Mouse (Mus musculus) heart, embryonic 11.5 days (tissue): Measurements from ENCODE around the gene Alox12b. TPM values are rescaled to one million over a fixed set of nuclear protein-coding genes. Genes with fewer than 3 reads are reported as not detected.

ENCODE experiments used
- ATAC-seq: fragments of 200-750 bp; cut with Nextera tagmentation; replicated peaks from 2 replicates; pipeline ENCODE4 v1.8.0; 2017; ENCODE audit warnings: moderate library complexity; ENCODE audit not compliant: insufficient number of reproducible peaks, low FRiP score, low TSS enrichment
- H3K27ac ChIP-seq: fragments of 300-500 bp; sonication (generic); 2 replicates; pipeline ENCODE4 v1.5.1; 2014; ENCODE audit warnings: mild to moderate bottlenecking, low read depth, low read length
- H3K27me3 ChIP-seq: fragments of 300-500 bp; sonication (generic); 2 replicates; pipeline ENCODE4 v1.6.1; 2014; ENCODE audit warnings: mild to moderate bottlenecking, low read length, mixed read lengths; ENCODE audit not compliant: control insufficient read depth, insufficient read depth
- H3K36me3 ChIP-seq: fragments of 300-500 bp; sonication (generic); 2 replicates; pipeline ENCODE4 v1.6.1; 2014; ENCODE audit warnings: mild to moderate bottlenecking, low read length, moderate library complexity, mixed read lengths; ENCODE audit not compliant: control insufficient read depth, insufficient read depth
- H3K4me1 ChIP-seq: fragments of 300-500 bp; sonication (generic); 2 replicates; pipeline ENCODE4 v1.6.1; 2014; ENCODE audit warnings: low read length; ENCODE audit not compliant: control insufficient read depth, insufficient read depth
- H3K4me2 ChIP-seq: fragments of 300-500 bp; sonication (generic); 2 replicates; pipeline ENCODE4 v1.6.1; 2014; ENCODE audit warnings: mild to moderate bottlenecking, moderate library complexity
- H3K4me3 ChIP-seq: fragments of 300-500 bp; sonication (generic); 2 replicates; pipeline ENCODE4 v1.5.1; 2014; ENCODE audit warnings: low read depth, low read length
- H3K9ac ChIP-seq: fragments of 300-500 bp; sonication (generic); 2 replicates; pipeline ENCODE4 v1.6.1; 2014; ENCODE audit warnings: mild to moderate bottlenecking, low read depth, low read length, moderate library complexity
- H3K9me3 ChIP-seq: fragments of 300-500 bp; sonication (generic); replicated peaks from 2 replicates; pipeline ENCODE4 v1.6.1; 2016; ENCODE audit warnings: low read length; ENCODE audit not compliant: control insufficient read depth
- WGBS: fragments of 180-500 bp; shearing (Covaris S2); extraction: QIAGEN DNeasy Blood & Tissue Kit; methylation state at CpG from one replicate; pipeline ENCODE4 v1.1.7; 2014; ENCODE audit not compliant: insufficient replicate concordance; 5-methylcytosine and 5-hydroxymethylcytosine counted together
- polyA plus RNA-seq: library from polyadenylated mRNA; unstranded; fragments of >200 nt; fragmentation: Nextera tagmentation; extraction: Ambion mirVana; gene quantifications from 2 replicates; pipeline ENCODE4 v1.2.1, GENCODE M21; 2014

The Alox12b gene
- polyA plus RNA-seq, 1 experiment from 2014 or later = not detected

DNA sequence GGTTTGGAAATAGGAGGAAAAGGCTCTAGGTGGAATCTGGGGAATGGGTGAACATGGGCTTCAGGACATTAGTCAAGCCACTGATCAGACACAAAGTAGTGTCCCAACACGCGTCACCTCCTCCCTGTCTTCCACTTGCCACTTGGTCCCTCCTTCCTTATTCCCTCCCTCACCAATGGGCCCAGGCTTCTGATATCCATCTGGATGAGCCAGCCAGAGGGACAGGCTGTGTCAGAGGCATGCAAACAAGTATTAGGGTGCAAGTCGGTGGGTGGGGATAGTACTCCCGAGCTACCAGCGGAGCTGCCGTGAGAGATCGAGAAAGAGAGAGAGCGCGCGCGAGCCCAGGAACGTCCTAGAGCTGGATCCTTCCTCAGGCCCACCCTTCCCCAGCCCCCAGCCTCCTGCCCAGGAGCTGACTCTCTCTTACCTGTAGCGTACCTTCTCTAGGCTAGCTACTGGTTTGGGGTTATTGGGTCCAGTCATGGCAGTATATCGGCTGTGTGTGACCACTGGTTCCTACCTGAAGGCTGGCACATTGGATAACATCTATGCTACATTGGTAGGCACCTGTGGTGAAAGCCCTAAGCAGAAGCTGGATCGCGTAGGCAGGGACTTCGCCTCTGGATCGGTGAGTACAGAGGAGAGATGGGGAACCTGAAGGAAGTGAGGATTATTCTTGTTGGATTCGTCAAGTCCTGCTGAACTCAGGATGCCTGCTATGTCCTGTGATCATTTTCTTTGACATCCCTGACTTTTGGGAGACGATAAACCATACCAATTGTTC is 30.7 kb upstream of the Alox12b start:
- Histone ChIP-seq H3K4me3 (peak overlapping the region; percentile 60), H3K36me3 (no peaks in the 10 kb centered on the region), H3K27ac (no peak overlapping the region), H3K9me3 (no peaks in the 10 kb centered on the region), H3K27me3 (peaks cover 6% of the 10 kb centered on the region; the same call in 1 of the 2 replicates), H3K4me1 (peaks cover 16% of the 10 kb centered on the region), H3K4me2 (peak overlapping the region; percentile 91), H3K9ac (peak overlapping the region; percentile 39)
- 15% methylated on average over 20 of the region's 20 CpGs for WGBS
- ATAC-seq = no peak

DNA sequence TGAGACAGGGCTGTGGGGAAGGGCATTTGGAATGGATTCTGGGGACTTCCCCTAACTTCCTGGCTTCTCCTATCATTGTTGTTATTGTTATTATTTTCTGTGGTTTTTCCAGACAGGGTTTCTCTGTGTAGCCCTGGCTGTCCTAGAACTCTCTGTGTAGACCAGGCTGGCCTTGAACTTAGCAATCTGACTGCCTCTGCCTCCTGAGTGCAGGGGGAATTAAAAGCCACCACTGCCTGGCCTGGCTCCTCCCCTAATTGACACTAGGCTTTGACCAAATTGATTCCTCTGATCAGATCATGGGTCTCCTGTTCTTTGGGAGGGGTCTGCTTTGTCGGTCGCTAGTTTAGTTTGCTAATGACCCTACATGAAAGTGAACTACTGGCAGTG is 30.1 kb upstream of the Alox12b start:
- peak overlapping the region; percentile 60 for H3K4me3 ChIP-seq

DNA sequence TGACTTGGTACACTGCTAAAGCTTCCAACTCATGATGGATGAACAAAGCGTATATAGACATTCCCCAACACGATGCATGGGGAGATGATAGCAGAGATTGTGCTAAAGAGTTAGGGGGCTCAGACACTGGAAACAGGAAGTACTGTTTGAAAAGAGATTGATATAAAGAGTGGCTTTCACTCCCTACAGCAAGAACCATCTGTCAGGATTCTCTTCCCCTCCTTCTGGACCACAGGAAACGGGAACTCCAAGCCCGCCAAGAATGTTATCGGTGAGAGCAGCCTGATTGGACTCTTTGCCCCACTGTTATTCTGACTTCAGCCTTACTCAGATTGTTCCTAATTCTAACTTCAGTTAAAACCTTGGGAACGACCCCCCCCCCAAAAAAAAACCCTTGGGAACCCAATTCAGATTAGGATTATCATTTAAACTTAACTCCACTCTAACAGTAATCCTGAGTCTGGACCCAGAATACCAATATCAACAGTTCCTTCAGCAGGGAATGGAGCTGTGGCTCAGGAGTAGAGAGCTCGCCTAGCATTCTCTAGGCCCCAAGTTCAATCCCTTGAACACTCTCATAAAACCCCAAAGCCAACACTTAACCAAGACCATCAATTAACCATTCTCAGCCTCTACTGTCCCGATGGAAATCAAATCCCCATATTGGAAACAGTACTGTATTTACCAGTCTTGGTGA is 28.2 kb upstream of the Alox12b start:
- Histone ChIP-seq H3K4me3 (no peak overlapping the region), H3K27me3 (peaks cover 15% of the 10 kb centered on the region), H3K4me2 (no peak overlapping the region), H3K27ac (no peak overlapping the region), H3K4me1 (peaks cover 16% of the 10 kb centered on the region), H3K9me3 (no peaks in the 10 kb centered on the region), H3K36me3 (no peaks in the 10 kb centered on the region), H3K9ac (no peak overlapping the region)
- ATAC-seq = no peak
- WGBS = 58% methylated on average over 8 of the region's 8 CpGs

More for the DNA sequence above, 30.1 kb upstream of the Alox12b start:
- Histone ChIP-seq H3K9ac (no peak overlapping the region), H3K36me3 (no peaks in the 10 kb centered on the region), H3K27me3 (peaks cover 6% of the 10 kb centered on the region; the same call in 1 of the 2 replicates), H3K9me3 (no peaks in the 10 kb centered on the region), H3K4me2 (peak overlapping the region; percentile 91), H3K4me1 (peaks cover 16% of the 10 kb centered on the region), H3K27ac (no peak overlapping the region)
- WGBS = 48% methylated on average over 2 of the region's 2 CpGs
- no peak for ATAC-seq

DNA sequence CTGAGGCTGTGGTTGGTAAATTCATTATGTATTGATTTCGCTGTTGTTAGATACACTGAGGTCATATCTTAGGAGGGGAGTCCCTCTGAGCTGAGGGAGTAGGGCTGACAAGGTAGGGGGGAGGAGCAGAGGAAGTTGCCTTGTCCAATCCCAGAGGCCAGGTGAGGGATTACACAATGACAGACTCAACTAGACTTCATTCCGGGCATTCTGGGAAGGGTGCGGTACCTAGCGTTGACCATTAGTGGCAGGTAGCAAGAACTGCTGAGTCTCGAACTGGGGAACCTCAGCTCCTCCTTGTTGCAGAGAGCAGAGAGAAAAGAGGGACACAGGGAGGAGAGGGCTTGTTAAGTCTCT is 23.2 kb upstream of the Alox12b start:
- 15% methylated on average over 5 of the region's 5 CpGs for WGBS
- Histone ChIP-seq H3K9me3 (no peaks in the 10 kb centered on the region), H3K4me2 (peak overlapping the region; percentile 89), H3K27ac (no peak overlapping the region), H3K36me3 (no peaks in the 10 kb centered on the region), H3K4me3 (peak overlapping the region; percentile 51), H3K27me3 (peaks cover 12% of the 10 kb centered on the region), H3K4me1 (peaks cover 7% of the 10 kb centered on the region; the same call in 1 of the 2 replicates), H3K9ac (no peak overlapping the region; the same call in 1 of the 2 replicates)
- ATAC-seq = no peak

DNA sequence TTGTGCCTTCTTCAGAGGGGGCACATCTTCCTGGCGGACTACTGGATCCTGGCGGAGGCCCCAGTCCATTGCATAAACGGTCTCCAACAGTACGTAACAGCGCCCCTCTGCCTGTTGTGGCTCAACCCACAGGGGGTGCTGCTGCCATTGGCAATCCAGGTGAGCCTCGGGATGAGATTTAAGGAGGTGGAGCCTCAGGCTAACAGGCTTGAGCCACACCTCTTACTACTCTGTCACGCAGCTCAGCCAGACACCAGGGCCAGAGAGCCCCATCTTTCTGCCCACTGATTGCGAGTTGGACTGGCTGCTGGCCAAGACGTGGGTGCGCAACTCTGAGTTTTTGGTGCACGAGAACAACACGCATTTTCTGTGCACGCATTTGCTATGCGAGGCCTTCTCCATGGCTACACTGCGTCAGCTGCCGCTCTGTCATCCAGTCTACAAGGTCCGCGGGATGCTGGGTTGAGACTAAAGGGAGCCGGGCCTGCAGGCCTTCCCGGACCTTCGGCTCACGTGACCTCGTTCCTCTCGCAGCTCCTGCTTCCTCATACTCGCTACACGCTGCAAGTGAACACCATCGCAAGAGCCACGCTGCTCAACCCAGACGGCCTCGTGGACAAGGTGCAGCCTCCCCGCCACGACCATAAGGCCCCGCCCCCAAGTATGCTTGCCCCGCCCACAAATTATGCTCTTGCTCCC is 22.7 kb upstream of the Alox12b start:
- Histone ChIP-seq H3K9ac (peak overlapping the region; percentile 67), H3K36me3 (no peaks in the 10 kb centered on the region)

DNA sequence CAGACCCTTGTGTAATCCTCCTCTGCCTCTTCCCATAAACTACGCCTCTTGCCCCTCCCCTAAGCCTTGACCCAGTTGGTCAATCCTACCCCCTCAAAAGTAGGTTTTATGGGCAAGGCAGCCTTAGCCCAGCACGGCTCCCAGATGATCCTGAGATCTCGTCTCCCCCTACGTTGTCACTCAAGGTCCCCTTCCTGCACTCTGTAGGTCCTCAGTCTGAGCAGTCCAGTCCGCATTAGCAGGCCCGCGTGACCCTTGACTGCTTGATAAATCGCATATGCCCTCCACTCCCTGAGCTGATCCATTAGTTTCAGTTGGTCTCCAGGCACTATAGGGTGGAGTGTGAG is 22.2 kb upstream of the Alox12b start:
- H3K9me3 ChIP-seq = no peaks in the 10 kb centered on the region
- peak overlapping the region; percentile 51 for H3K4me3 ChIP-seq
- ATAC-seq = no peak; the same call in 1 of the 2 replicates
- peak overlapping the region; percentile 67 for H3K9ac ChIP-seq
- H3K27ac ChIP-seq = no peak overlapping the region
- WGBS = 31% methylated on average over 8 of the region's 8 CpGs
- peaks cover 12% of the 10 kb centered on the region for H3K27me3 ChIP-seq
- H3K36me3 ChIP-seq = no peaks in the 10 kb centered on the region
- peaks cover 7% of the 10 kb centered on the region; the same call in 1 of the 2 replicates for H3K4me1 ChIP-seq
- peak overlapping the region; percentile 89 for H3K4me2 ChIP-seq

More for the DNA sequence above, 22.7 kb upstream of the Alox12b start:
- H3K4me3 ChIP-seq = peak overlapping the region; percentile 51
- under 1% methylated on average over 34 of the region's 34 CpGs for WGBS
- peaks cover 12% of the 10 kb centered on the region for H3K27me3 ChIP-seq
- no peaks in the 10 kb centered on the region for H3K9me3 ChIP-seq
- peak overlapping the region; percentile 89 for H3K4me2 ChIP-seq
- H3K4me1 ChIP-seq = peaks cover 7% of the 10 kb centered on the region; the same call in 1 of the 2 replicates
- no peak overlapping the region for H3K27ac ChIP-seq
- ATAC-seq = peak; percentile 62; the same call in 1 of the 2 replicates

DNA sequence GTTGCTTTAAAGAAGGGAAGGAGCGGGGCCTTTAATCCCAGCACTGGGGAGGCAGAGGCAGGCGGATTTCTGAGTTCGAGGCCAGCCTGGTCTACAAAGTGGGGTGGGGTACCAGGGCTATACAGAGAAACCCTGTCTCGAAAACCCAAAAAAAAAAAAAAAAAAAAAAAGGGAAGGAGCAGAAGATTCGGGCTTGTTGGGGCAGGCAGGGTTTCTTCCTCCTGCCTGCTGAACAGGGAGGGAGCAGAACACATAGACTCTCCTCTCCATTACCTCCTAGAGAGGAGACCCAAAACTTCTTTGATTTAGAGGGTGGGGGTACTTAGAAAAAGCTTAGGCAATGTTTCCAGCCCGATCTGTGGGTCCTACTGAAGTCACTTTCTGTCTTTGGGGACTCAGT is 21.4 kb upstream of the Alox12b start:
- Histone ChIP-seq H3K27ac (no peak overlapping the region), H3K4me2 (no peak overlapping the region), H3K27me3 (peaks cover 12% of the 10 kb centered on the region), H3K9ac (no peak overlapping the region), H3K9me3 (no peaks in the 10 kb centered on the region), H3K4me1 (peaks cover 7% of the 10 kb centered on the region; the same call in 1 of the 2 replicates), H3K4me3 (no peak overlapping the region), H3K36me3 (no peaks in the 10 kb centered on the region)
- no peak for ATAC-seq
- WGBS = 86% methylated on average over 6 of the region's 6 CpGs

DNA sequence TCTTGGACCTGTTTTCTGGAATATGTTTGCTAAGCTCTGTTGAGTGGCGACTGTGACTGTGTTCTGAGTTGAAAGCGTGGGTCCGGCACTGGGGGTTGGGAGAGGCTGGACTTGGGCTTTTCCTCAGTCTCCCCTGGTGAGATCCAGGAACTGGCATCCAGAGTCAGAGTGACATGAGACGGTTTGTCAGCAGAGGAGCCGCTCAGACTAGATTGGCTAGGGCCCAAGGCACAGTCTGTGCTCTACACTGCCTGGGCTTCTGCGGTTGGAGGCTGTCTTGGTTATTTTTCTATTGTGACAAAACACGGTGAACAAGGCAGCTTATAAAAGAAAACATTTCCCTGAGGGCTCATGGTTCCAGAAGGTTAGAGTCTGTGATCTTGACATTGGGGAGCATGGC is 9.2 kb upstream of the Alox12b start:
- Histone ChIP-seq H3K27me3 (peaks cover 11% of the 10 kb centered on the region), H3K4me1 (no peaks in the 10 kb centered on the region), H3K9ac (no peak overlapping the region), H3K36me3 (no peaks in the 10 kb centered on the region), H3K27ac (no peak overlapping the region), H3K4me3 (no peak overlapping the region), H3K4me2 (no peak overlapping the region), H3K9me3 (no peaks in the 10 kb centered on the region)
- ATAC-seq = no peak
- 74% methylated on average over 7 of the region's 7 CpGs for WGBS
